Mouse (Mus musculus) gastrocnemius, adult 18-20 months (tissue): ENCODE measurements around the gene Tpsb2. TPM values are rescaled to one million over a fixed set of nuclear protein-coding genes. Genes with fewer than 3 reads are reported as not detected.

Experiments used
- DNase-seq: peaks from one replicate; pipeline ENCODE4 v3.0.0; 2021; ENCODE audit warnings: low spot score
- long read RNA-seq, 2 experiments: library from polyadenylated mRNA; stranded (forward); transcript quantifications; one replicate each; pipeline ENCODE4 v2.0.0; 2021
- total RNA-seq, 2 experiments: library from RNA; stranded (reverse); gene quantifications; 2 replicates each; pipeline ENCODE4 v1.2.3; 2021

The Tpsb2 gene
- total RNA-seq, result 1 to 10 TPM; 4.7 to 5.8 TPM
- long read RNA-seq, experiment 1, partial matches to known transcripts, result 0 of 1 reads
- long read RNA-seq, experiment 1, other reads (novel, unspliced or antisense), result 0 of 1 reads
- long read RNA-seq, experiment 2, partial matches to known transcripts, result 0 of 2 reads
- long read RNA-seq, experiment 2, other reads (novel, unspliced or antisense), result 0 of 2 reads

DNA sequence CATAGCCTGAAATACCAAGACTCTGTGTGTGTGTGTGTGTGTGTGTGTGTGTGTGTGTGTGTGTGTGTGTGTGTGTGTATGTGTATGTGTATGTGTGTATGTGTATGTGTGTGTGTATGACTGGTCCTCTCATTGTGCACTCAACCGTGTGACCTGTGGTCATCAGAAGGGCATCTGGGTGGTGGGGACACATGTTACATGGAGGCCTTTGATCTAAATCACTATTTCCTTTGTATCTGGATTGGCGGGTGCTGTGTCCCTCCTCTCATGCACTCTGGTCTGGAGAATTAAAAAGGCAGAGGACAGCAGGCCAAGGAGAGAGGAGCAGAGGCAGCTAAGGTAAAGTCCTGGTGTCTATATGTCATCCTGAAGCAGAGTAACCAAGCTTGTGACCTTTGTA is at the start of gene Tpsb2:
Gene Tpsb2 (plus strand): TSS at position 301 of the 400 bp plus-strand sequence.
- DNase-seq, result no peak

- DNase-seq, result no peak
These were observed 47.8 kb upstream of the Tpsb2 start, which contains the start of gene Prss29 for GRCm38 (mm10) chr17:25318354-25318753. Prss29 (plus strand) TSS chr17:25318654.

GRCm38 (mm10) chr17:25320819-25321218 is 45.3 kb upstream of the Tpsb2 start:
- no peak for DNase-seq

DNA sequence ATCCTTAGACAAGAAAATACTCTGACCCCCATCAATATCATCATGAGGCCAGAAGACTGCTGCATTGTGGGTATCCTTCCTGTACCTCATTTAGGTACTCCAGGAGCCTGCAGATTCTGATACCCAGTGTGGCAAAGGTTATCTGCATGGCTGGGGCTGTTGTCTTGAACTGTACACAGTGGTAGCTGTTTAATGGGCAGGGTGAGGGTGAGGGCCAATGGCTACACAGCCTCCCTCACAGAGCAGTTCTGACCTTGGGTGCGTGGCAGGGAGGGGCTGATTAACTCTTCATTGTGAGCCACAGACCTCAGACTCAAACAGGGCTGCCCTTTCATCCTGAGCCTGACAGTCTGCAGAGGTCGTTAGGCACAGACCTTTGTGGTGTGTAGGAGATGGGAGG is 43.2 kb upstream of the Tpsb2 start:
- no peak for DNase-seq

GRCm38 (mm10) chr17:25332321-25332720 is 33.8 kb upstream of the Tpsb2 start:
- no peak for DNase-seq

GRCm38 (mm10) chr17:25333943-25334342 is 32.2 kb upstream of the Tpsb2 start:
- DNase-seq, result peak; percentile 26

DNA sequence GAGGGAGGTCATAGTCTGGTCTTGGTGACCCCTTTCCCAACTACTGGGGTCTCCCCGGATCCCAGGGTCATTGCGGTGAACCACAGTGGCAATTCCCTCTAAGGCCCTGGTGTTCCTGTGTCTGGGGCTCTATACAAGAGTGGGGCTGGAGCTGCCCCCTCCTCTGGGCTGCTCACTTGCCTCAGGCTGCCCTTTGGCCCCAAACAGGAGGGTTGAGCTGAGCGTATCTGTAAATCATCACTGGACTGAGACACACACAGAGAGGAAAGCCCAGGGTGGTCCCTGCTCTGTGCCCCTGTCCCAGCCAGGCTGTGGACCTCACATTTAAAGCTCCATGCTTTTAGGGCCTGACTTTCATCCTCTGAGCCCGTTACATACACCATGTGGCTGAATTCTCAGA is 27.9 kb upstream of the Tpsb2 start:
- DNase-seq, result no peak

GRCm38 (mm10) chr17:25340003-25340402 is 26.1 kb upstream of the Tpsb2 start:
- no peak for DNase-seq

DNA sequence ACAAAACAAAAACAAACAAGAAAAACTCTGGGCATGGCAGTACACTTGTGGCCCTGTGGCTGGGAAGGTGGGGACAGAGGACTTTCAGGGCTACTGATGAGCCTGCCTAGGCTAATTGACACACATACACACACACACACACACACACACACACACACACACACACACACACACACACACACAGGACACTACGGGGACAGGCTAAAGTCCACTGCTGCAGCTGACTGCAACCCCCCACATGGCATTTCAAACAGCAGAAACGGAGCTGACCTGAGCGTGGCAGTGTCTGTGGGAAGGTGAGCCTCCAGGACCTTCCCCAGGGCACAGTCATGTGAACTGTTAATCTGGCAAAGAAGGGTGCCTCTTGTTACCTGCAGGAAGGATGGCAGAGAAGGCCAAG is 24.6 kb upstream of the Tpsb2 start:
- DNase-seq, result no peak

DNA sequence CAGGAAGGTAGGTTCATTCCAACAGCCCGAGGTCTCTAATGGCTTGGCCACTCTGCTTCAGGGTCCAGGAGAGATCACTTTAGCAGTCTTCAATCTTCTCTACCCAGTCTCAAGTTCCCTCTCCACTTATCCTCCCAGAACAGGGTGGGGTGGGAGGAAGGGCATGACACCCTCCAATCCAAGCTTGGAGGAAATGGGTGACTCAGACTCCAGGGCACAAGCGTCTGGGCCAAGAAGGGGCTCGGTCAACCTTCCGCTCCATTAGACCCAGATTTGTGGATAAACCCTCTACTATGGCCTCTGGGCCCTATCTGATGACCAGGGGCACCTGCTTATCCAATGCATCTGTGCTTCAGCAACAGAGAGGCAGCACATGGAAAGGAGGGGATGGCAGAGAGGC is 20.6 kb upstream of the Tpsb2 start, which contains the start of gene Tpsab1:
Gene Tpsab1 (minus strand): TSS at position 101 of the 400 bp plus-strand sequence.
- no peak for DNase-seq

- DNase-seq, result no peak
These were observed 4.8 kb upstream of the Tpsb2 start for GRCm38 (mm10) chr17:25361291-25361690.

DNA sequence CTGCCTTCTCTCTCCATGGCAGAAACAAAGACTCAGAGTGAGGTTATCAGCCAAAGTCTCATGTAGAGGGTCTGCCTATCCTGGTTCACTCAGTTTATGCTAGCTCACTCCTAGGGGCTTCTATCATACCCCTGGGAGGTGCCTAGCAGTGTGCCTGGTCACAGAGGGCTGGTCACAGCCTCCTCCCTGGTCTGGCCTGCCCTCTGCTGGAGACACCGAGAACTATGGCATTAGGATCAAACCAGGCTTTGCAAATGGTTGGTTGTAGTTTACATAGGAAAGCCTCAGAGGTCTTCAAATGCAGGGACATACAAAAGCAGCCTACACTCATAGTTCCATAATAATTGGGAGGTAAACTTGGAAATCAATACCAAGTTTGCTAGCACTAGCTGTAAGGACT is 2.4 kb upstream of the Tpsb2 start:
- DNase-seq, result peak; percentile 17

- DNase-seq, result no peak
These were observed 2.9 kb downstream of the Tpsb2 start, which contains the start of gene Tpsg1 for GRCm38 (mm10) chr17:25368973-25369372. Tpsg1 (plus strand) TSS chr17:25369273.

- DNase-seq, result no peak
These were observed 6.4 kb downstream of the Tpsb2 start for GRCm38 (mm10) chr17:25372491-25372890.

- DNase-seq, result no peak
These were observed 7.9 kb downstream of the Tpsb2 start for GRCm38 (mm10) chr17:25374011-25374410.

DNA sequence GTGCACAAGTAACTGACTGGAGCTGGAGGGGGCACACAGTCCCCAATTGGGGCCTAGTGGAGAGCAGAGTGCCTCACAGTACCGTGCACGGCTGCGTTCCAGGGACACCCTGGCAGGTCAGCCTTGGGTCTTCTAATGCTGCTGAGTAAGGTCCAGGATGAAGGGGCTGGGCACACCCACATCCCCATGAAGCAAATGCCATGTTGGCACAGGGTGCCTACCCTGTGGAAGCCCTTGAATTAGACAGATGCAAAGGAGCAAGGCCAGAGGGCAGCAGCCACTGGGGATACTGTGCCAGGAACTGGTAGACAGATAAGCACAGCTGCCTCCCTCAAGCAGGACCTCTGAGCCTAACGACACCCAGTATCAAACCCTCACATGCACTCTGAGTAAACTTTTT is 28.4 kb downstream of the Tpsb2 start:
- no peak for DNase-seq

DNA sequence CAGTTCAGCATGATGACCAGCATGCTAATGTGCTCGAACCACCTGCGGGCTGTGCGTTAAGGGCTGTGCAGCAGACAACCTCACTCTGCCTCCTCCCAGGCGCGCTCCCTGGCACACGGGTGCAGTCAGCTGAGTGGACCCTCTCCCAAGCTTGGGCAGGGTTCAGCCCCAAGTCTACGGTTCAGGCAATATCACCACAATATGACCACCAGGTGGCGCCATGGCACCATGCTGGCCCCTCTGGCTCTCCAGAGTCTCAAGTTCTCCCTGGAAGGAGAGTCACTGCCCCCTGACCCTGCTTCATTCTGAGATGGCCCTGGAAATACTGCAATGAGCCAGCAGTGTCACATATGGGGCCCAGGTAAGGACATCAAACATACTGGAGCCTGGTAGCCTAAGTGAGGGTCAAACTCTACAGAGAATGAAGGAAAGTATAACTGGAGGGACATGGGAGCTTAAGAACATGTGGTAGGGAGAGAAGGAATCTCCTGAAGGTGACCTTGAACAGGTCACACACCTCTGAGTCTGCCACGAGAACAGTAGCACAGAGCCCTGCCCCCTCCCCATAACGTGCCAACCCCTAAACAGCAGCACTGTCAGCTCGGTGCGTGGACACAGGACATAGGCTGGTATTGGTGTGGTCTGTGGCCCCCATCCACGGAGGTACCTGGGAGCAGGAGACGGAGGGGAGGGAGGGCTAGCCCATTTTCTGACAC is 31.9 kb downstream of the Tpsb2 start:
- peak; percentile 61 for DNase-seq

GRCm38 (mm10) chr17:25398520-25398838 is 32.4 kb downstream of the Tpsb2 start:
- DNase-seq, result no peak

GRCm38 (mm10) chr17:25400443-25400842 is 34.3 kb downstream of the Tpsb2 start:
- DNase-seq, result no peak

DNA sequence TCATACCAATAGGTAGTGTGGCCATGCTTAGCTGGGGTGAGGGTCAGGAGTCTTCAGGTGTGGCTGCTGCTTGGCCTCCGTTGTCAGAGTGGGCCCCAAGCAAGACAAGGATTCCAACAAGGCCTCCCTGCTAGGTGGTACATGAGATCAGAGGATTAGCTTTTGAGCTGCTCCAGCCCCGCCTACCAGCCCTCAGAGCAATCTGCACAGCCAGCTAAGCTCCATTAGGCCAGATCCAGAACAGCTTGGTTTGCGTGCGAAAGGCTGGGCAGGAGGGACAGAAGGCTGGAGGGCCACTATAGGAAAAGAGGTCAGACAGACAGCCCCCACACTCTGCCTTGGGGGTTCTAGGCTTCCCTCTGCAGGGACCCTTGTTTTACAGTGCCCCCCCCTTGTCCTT is 35.4 kb downstream of the Tpsb2 start:
- no peak for DNase-seq

DNA sequence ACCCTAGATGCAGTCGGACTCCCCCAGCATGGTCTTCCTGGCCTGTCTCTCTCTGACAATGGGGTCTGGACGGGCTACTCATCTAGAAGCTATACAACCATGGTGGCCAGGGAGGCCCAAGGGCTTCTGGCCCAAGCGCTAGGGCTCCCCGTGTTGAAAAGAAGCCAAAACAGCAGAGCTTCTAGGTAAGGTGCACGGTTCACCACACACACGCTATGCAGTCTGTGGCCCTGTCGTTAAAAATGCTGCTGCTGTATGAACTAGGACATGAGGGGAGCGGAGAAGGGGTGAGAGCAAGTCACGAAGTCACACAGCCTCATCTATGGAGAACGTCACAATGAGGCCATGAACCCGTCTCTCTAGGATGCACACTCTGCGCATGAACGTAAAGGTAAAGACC is 36.1 kb downstream of the Tpsb2 start:
- DNase-seq, result no peak

- no peak for DNase-seq
These were observed 38.1 kb downstream of the Tpsb2 start for GRCm38 (mm10) chr17:25404190-25404589.

- DNase-seq, result no peak
These were observed 39.3 kb downstream of the Tpsb2 start for GRCm38 (mm10) chr17:25405224-25405895.
